Mouse (Mus musculus): ENCODE measurements around the gene Itgax.

The Itgax gene

DNA sequence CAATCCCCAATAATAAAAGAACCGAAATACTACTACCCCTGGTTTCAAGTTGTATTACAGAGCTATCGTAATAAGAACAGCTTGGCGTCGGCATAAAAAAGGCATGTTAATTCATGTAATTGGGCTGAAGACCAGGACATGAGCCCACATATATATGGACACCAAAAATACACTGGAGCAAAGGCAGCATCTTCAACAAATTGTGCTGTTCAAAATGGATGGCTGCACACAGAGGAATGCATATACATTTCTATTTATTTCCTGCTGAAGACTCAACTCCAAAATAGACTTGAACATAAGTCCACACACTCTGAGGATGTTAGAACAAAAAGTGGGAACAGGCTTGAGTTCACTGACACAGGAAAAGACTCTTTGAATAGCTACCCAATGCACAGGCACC is 34.7 kb downstream of the Itgax start:
- DNase-seq = no peak

DNA sequence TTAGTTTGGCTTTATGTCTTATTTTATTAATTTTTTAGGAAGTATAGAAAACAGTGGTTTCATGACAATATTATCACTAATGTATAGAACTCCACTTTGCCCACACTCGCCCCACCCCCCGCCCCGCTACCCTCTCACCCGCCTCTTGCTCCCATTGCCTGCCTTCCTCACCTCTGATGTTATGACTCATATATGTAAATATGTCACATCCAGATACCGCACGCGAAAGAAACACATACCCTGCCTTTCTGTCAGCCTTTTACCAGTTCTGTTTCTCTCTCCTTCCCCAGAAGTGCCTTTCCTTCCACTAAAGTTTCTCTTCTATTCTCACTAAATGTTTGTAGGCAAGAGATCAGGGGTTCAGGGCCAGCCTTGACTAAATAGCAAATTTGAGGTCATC is 37.0 kb downstream of the Itgax start:
- no peak for DNase-seq

DNA sequence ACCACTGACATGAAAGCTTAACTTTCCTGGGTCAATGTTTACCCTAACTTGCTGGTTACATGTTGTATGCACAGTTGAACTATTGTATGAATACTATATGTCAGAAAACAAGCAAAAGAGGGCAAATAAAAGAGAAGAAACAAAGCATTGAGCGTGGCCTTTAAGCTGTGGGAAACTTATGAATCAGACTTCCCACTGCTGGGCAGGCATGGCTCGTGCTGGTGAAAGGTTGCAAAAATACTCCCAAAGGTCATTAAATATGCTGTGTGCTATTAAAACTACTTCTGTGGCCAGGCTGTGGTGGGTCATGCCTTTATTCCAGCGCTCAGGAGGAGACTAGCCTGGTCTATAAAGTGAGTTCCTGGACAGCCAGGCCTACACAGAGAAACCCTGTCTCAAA is 40.6 kb downstream of the Itgax start:
- no peak for DNase-seq

DNA sequence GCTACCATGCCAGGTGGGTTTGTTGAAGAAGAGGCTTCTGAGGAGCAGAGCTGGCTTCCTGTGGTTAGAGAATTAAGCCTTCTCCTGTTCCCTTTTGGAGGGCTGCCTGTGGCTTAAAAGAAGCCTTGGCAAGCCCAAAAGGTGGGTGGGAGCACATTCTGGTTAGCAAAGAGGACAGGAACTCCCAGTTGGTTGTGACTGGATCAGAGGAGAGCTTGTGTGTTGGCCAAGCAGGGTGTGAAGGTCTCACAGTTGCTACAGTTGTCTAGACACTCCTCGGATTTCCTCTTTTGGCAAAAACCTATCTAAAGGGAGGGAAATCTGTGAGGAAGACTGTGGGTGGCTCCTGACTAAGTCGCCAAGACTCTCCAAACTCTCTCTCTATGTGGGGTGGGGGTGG is 49.0 kb downstream of the Itgax start:
- DNase-seq = peak; percentile 4 to 15

DNA sequence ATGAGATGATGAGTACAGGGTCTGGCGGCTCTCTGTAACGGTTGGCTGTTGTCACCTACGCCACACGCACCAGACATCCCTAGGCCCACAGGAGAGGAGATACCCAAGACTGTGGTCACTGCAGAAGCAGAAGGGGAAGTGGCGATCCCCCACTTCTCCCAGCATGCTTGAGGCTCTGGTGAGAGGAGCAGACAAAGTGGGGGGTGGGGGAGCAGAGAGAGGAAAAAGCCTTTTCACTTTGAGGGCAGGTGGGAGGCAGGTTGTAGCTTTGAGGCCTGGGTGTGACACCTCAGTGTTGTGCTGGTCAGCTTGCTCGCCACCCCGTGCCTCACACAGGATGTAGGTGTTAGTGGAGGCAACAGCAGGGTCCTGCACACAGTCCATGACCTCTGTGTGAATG is 50.8 kb downstream of the Itgax start:
- no peak for DNase-seq

DNA sequence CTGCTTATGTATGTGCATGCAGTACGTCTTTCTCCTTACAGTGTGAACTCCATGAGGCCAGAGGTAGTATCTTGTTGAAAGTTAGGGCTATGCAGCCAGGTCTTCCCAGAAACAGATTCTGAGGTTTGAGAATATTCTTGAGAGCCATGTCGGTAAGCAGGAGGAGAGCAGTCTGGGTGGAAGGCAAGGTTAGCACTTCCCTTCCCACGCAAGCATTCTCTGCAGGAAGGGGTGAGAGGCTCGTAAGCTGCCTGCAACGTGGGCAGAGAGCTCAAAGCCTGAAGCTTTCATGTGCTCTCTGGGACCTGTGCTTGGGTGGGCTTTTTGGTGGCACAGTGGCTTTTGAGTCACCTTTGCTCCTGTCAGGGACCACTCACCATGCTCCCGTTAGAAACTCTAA is 51.2 kb downstream of the Itgax start:
- no peak for DNase-seq

DNA sequence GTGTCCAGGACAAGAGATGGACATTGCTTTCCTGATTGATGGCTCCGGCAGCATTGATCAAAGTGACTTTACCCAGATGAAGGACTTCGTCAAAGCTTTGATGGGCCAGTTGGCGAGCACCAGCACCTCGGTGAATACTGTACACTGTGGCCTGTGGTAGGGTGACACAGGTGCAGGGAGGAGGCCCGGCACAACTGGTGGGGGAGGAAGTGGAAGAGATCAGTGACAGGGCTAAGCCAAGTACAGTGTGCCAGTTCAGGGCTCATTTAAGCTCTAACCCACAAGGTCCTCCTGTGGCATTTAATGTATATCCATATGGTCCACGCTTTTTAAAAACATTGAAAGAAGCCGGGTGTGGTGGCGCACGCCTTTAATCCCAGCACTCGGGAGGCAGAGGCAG is 52.3 kb downstream of the Itgax start:
- DNase-seq = no peak
